Mouse (Mus musculus) midbrain, embryonic 16.5 days (tissue): ENCODE data around the gene Skap1. TPM values are rescaled to one million over a fixed set of nuclear protein-coding genes. Genes with fewer than 3 reads are reported as not detected.
"Not testable (repeated sequence)": the region's sequence is repeated elsewhere in the genome, so short reads cannot be mapped to it uniquely, and the experiment has no call there.

ENCODE experiments used
- ATAC-seq: fragments of 200-750 bp; cut with Nextera tagmentation; 2 replicates; pipeline ENCODE4 v1.8.0; 2017; ENCODE audit warnings: moderate TSS enrichment
- H3K27ac ChIP-seq: fragments of 300-500 bp; sonication (generic); 2 replicates; pipeline ENCODE4 v1.5.1; 2014; ENCODE audit warnings: mild to moderate bottlenecking, low read length, mixed read lengths
- H3K27me3 ChIP-seq: fragments of 300-500 bp; sonication (generic); 2 replicates; pipeline ENCODE4 v1.6.1; 2014; ENCODE audit warnings: low read depth, low read length, mixed read lengths; ENCODE audit not compliant: control insufficient read depth, insufficient read depth
- H3K36me3 ChIP-seq: fragments of 300-500 bp; sonication (generic); 2 replicates; pipeline ENCODE4 v1.6.1; 2014; ENCODE audit warnings: mild to moderate bottlenecking, low read length, moderate library complexity, mixed read lengths; ENCODE audit not compliant: control insufficient read depth, insufficient read depth
- H3K4me1 ChIP-seq: fragments of 300-500 bp; sonication (generic); 2 replicates; pipeline ENCODE4 v1.6.1; 2014; ENCODE audit warnings: mild to moderate bottlenecking, low read length, mixed read lengths; ENCODE audit not compliant: control insufficient read depth, insufficient read depth
- H3K4me2 ChIP-seq: fragments of 300-500 bp; sonication (generic); 2 replicates; pipeline ENCODE4 v1.6.1; 2014; ENCODE audit warnings: mild to moderate bottlenecking, low read length, mixed read lengths
- H3K4me3 ChIP-seq: fragments of 300-500 bp; sonication (generic); 2 replicates; pipeline ENCODE4 v1.5.1; 2014; ENCODE audit warnings: low read depth, mild to moderate bottlenecking, low read length, moderate library complexity, mixed read lengths
- H3K9ac ChIP-seq: fragments of 300-500 bp; sonication (generic); 2 replicates; pipeline ENCODE4 v1.6.1; 2014; ENCODE audit warnings: low read depth, low read length, mixed read lengths
- H3K9me3 ChIP-seq: fragments of 300-500 bp; sonication (generic); replicated peaks from 2 replicates; pipeline ENCODE4 v1.6.1; 2014; ENCODE audit warnings: mild to moderate bottlenecking, low read length, mixed read lengths; ENCODE audit not compliant: control insufficient read depth, poor library complexity, severe bottlenecking
- WGBS: fragments of 180-500 bp; shearing (Covaris S2); extraction: QIAGEN DNeasy Blood & Tissue Kit; methylation state at CpG from one replicate; pipeline ENCODE4 v1.1.7; 2014; 5-methylcytosine and 5-hydroxymethylcytosine counted together
- polyA plus RNA-seq: library from polyadenylated mRNA; unstranded; fragments of >200 nt; fragmentation: Nextera tagmentation; extraction: Ambion mirVana; gene quantifications from 2 replicates; pipeline ENCODE4 v1.2.1, GENCODE M21; 2015

Gene Skap1
- polyA plus RNA-seq, 1 experiment from 2014 or later = 3.6 TPM

DNA sequence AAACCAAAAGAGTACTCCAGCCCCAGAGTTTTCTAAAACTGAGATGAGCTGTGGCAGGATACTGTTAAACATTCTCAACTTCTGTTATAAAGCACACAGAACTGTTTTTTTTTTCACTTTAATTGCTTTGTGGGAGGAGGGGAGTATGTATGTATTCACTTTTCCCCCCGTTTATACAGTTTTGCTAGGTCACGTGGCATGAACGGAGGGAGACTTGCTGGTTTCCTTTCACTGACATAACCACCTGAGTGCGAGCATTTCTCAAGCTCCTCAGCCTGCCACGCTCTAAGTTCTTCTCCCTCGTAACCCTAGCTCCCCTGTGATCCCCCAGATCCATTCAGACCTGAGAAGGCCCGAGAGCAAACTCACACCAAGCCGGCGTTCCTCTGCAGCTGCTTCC is 308.0 kb downstream of the Skap1 start:
- no peak overlapping the region for H3K4me3 ChIP-seq
- H3K4me2 ChIP-seq = no peak overlapping the region
- no peaks in the 10 kb centered on the region for H3K9me3 ChIP-seq
- no peak overlapping the region for H3K27ac ChIP-seq
- no peaks in the 10 kb centered on the region for H3K27me3 ChIP-seq
- no peak for ATAC-seq
- no peak overlapping the region for H3K9ac ChIP-seq
- peaks cover 20% of the 10 kb centered on the region for H3K4me1 ChIP-seq
- H3K36me3 ChIP-seq = peaks cover 15% of the 10 kb centered on the region
- WGBS = 94% methylated on average over 9 of the region's 9 CpGs

GRCm38 (mm10) chr11:96774536-96774935 is 310.1 kb downstream of the Skap1 start:
- no peak overlapping the region for H3K27ac ChIP-seq
- 78% methylated on average over 3 of the region's 3 CpGs for WGBS

DNA sequence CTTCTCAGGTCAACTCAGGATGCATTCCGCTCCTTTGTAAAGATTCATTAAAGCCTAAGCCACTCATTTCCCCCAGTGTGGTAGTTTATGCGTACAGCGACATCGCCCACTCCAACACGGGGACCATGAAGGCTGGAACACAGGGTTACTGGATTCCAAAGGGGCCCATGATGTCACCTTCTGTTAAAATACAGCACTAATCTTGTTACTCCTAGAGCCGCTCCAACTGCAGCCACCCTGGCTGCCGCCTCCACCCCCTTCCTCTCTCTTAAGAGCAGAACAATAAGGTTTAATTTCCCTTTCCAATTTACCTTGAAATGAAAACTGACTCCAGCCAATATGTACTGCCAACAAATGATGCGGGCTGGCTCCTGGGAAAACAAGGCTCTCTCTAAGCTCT is 310.7 kb downstream of the Skap1 start:
- Histone ChIP-seq H3K9ac (no peak overlapping the region), H3K4me1 (peaks cover 22% of the 10 kb centered on the region), H3K27me3 (no peaks in the 10 kb centered on the region), H3K36me3 (peaks cover 6% of the 10 kb centered on the region; the same call in 1 of the 2 replicates), H3K4me2 (no peak overlapping the region), H3K4me3 (no peak overlapping the region), H3K27ac (no peak overlapping the region), H3K9me3 (no peaks in the 10 kb centered on the region)
- ATAC-seq = no peak
- 85% methylated on average over 8 of the region's 8 CpGs for WGBS

More at GRCm38 (mm10) chr11:96774536-96774935, 310.1 kb downstream of the Skap1 start:
- Histone ChIP-seq H3K4me1 (peaks cover 22% of the 10 kb centered on the region), H3K9ac (no peak overlapping the region), H3K4me3 (no peak overlapping the region), H3K27me3 (no peaks in the 10 kb centered on the region), H3K36me3 (peaks cover 10% of the 10 kb centered on the region; the same call in 1 of the 2 replicates), H3K4me2 (no peak overlapping the region), H3K9me3 (no peaks in the 10 kb centered on the region)
- no peak for ATAC-seq

- H3K4me2 ChIP-seq = peak overlapping the region; percentile 15; the same call in 1 of the 2 replicates
- WGBS = 63% methylated on average over 7 of the region's 7 CpGs
- peaks cover 22% of the 10 kb centered on the region for H3K4me1 ChIP-seq
- no peak for ATAC-seq
- H3K27ac ChIP-seq = no peak overlapping the region
- H3K36me3 ChIP-seq = peaks cover 4% of the 10 kb centered on the region; the same call in 1 of the 2 replicates
- H3K9me3 ChIP-seq = no peaks in the 10 kb centered on the region
- H3K27me3 ChIP-seq = no peaks in the 10 kb centered on the region
- no peak overlapping the region for H3K4me3 ChIP-seq
- H3K9ac ChIP-seq = no peak overlapping the region
Observed at GRCm38 (mm10) chr11:96775665-96776064, 311.3 kb downstream of the Skap1 start.

DNA sequence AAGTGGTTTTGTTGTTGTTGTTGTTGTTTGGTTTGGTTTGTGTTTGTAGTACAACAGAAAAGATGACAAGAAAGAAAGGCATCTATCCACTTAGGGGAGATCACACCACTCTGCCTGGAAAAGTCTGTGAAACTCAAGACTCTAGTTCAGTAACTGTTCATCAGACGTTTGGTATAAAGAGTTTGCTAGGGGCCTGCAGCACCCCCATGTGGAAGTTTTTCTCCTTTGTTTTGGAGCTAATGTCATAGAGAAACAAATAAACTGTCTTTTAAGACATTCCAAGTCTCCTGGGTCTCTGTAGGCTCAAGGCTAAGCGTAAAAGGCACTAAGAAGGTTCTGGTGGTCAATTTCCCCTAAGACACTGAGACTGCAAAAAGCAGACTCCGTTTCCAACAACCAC is 311.7 kb downstream of the Skap1 start:
- 49% methylated on average over 3 of the region's 3 CpGs for WGBS
- Histone ChIP-seq H3K36me3 (peaks cover 4% of the 10 kb centered on the region; the same call in 1 of the 2 replicates), H3K4me2 (peak overlapping the region; percentile 92), H3K27me3 (no peaks in the 10 kb centered on the region), H3K4me1 (peaks cover 22% of the 10 kb centered on the region), H3K9ac (peak overlapping the region; percentile 79; the same call in 1 of the 2 replicates), H3K27ac (no peak overlapping the region), H3K9me3 (no peaks in the 10 kb centered on the region), H3K4me3 (peak overlapping the region; percentile 70; the same call in 1 of the 2 replicates)
- ATAC-seq = no peak

DNA sequence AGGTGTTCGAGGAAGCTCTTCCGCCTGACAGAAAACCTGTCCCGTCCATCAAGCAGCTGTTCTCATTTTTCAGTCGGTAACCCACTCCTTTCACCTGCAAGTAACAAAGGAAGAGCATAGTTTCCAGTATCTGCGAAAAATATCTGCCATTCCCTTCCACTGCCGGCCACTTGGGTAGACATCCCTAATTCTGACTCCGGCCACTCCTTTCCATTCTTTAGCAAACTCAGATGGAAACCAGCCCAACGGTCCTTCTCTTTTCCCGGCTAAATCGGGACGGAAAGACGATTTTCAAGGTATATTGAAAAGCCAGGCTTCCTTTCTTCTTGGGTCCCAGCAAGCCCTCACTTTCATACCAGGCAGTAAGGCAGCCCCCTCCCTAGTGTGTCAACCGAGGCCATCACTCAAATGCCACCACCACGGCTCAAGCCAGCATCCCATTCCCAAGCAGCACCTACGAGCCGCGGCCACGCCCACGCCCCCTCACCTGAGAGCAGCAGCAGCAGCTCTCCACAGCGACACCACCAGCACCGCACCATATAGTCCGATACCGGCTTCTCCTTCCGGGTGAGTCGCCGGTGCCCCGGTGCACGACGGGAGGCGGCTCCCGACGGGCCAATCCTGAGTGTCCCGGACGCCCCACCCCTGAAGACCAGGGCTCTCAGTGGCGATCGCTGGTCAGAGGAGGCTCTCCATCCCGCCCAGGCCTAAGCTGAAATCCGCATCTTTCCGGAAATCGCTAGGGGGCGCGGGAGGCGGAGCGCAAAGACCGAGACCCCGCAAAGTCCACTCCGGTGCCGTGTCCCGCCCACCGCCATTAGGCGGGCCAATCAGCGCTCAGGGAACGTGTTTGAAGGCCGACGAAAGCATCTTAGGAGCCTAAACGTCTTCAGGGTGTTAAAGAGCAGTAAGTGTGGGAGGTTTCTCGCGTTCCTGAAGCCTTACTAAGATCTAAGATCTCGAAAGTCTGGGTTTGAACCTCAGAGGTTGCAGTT is 312.9 kb downstream of the Skap1 start, which contains the start of gene Snx11:
Snx11 (minus strand) TSS at position 592 of the 995 bp plus-strand sequence.
- peak; percentile 99 for ATAC-seq
- 2% methylated on average over 59 of the region's 59 CpGs for WGBS
- H3K9me3 ChIP-seq = no peaks in the 10 kb centered on the region
- peak within 1 kb of the TSS; percentile 75 for H3K27ac ChIP-seq
- no peaks in the 10 kb centered on the region for H3K36me3 ChIP-seq
- H3K27me3 ChIP-seq = no peaks in the 10 kb centered on the region
- peak within 1 kb of the TSS; percentile 70 for H3K4me3 ChIP-seq
- H3K4me1 ChIP-seq = peaks cover 22% of the 10 kb centered on the region
- H3K9ac ChIP-seq = peak within 1 kb of the TSS; percentile 79
- peak within 1 kb of the TSS; percentile 92 for H3K4me2 ChIP-seq

DNA sequence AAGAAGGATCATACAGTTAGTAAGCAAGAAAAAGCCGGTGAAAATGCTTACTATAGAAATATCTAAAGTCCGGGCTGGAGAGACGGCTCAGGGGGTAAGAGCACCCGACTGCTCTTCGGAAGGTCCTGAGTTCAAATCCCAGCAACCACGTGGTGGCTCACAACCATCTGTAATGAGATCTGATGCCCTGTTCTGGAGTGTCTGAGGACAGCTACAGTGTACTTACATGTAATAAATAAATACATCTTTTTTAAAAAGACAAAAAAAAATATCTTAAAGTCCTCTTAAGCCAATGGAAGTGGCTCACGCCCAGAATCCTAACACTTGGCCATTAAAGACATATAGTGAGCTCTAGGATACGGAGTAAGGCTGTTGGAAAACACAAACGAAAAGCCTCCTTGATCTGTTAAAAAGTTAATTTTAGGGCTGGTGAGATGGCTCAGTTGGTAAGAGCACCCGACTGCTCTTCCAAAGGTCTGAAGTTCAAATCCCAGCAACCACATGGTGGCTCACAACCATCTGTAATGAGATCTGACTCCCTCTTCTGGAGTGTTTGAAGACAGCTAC is 313.8 kb downstream of the Skap1 start:
- not testable (repeated sequence) for H3K9me3 ChIP-seq, H3K36me3 ChIP-seq, ATAC-seq, H3K27me3 ChIP-seq
- Histone ChIP-seq H3K4me1 (peaks cover 22% of the 10 kb centered on the region), H3K27ac (peak overlapping the region; percentile 75), H3K4me3 (peak overlapping the region; percentile 70), H3K4me2 (peak overlapping the region; percentile 92), H3K9ac (peak overlapping the region; percentile 79)
- WGBS = 71% methylated on average over 10 of the region's 10 CpGs

DNA sequence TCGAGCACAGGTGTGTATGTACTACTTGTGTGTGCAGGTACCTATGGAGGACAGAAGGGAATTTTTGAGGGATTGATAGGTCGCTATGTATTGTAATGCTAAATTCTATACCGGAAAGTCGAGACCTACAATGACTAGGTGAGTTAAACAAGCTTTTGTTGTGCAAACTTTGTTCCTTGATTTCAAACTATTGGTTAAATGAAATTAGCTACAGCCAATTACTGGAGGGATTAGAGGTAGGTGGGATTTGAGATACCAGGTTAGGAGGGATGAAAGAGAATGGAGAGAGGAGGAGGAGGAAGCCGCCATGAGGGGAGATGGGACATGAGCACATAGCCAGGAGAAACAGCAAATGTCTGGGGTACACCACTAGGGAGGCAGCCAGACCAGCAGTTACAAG is 315.9 kb downstream of the Skap1 start:
- no peaks in the 10 kb centered on the region for H3K27me3 ChIP-seq
- no peak overlapping the region for H3K9ac ChIP-seq
- no peak overlapping the region for H3K4me3 ChIP-seq
- no peak overlapping the region for H3K4me2 ChIP-seq
- ATAC-seq = no peak
- no peaks in the 10 kb centered on the region for H3K36me3 ChIP-seq
- 81% methylated on average over 5 of the region's 5 CpGs for WGBS
- H3K4me1 ChIP-seq = peaks cover 19% of the 10 kb centered on the region
- no peak overlapping the region for H3K27ac ChIP-seq
- H3K9me3 ChIP-seq = no peaks in the 10 kb centered on the region

GRCm38 (mm10) chr11:96781425-96781824 is 317.0 kb downstream of the Skap1 start:
- H3K4me3 ChIP-seq = no peak overlapping the region
- H3K27me3 ChIP-seq = no peaks in the 10 kb centered on the region
- H3K4me2 ChIP-seq = no peak overlapping the region
- no peaks in the 10 kb centered on the region for H3K36me3 ChIP-seq
- H3K4me1 ChIP-seq = peaks cover 8% of the 10 kb centered on the region
- 79% methylated on average over 2 of the region's 2 CpGs for WGBS
- ATAC-seq = no peak
- H3K27ac ChIP-seq = no peak overlapping the region
- no peak overlapping the region for H3K9ac ChIP-seq
- no peaks in the 10 kb centered on the region for H3K9me3 ChIP-seq
